ENCODE assay signal across 38 mouse cellular contexts in the genomic region with DNA sequence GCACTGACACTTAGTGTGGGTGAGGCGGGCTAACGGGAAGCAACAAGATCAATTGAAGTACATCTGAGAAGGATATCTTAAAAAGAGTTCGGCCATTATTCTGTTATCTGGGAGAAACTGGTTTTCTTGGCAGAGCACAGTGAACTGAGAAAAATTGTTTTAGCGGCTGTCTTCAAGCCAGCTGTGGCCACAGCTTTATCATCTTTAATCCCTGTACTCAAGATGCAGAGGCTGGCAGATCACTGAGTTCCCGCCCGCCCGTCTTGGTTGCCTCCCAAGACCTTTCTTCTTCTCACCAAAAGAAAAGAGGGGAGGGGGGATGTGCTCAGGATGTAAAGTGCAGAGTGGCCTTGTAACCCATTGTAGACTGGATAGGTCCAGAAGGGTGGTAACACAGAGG. TPM values are rescaled to one million over a fixed set of nuclear protein-coding genes. Genes with fewer than 3 reads are reported as not detected.
"Had no signal": no experiment of that assay in that cellular context is flagged by ENCODE, and none has a peak within 500 bp of the region (broad histone marks: within the 10 kb centered on the region; RNA-seq: fewer than 3 reads in every experiment).

No protein-coding gene starts in this region.

- H3K27ac ChIP-seq: left cerebral cortex, adult 2 months; limb, embryonic 10.5 days; limb, embryonic 12.5 days; limb, embryonic 13.5 days; limb, embryonic 15.5 days; liver, embryonic 12.5 days; liver, embryonic 13.5 days; liver, embryonic 14.5 days; liver, embryonic 15.5 days; lung, embryonic 15.5 days; macrophage; midbrain, embryonic 10.5 days; midbrain, embryonic 12.5 days; midbrain, embryonic 13.5 days; midbrain, embryonic 15.5 days had no signal

- ATAC-seq: liver, embryonic 12.5 days; liver, postnatal 0 days; lung, postnatal 0 days; midbrain, embryonic 13.5 days; midbrain, embryonic 15.5 days; midbrain, embryonic 16.5 days had no signal

- H3K9me3 ChIP-seq: limb, embryonic 10.5 days; limb, embryonic 12.5 days; limb, embryonic 13.5 days; limb, embryonic 15.5 days; liver, embryonic 12.5 days; liver, embryonic 13.5 days; liver, embryonic 15.5 days; lung, embryonic 15.5 days; megakaryocyte, embryonic 14.5 days; midbrain, embryonic 10.5 days; midbrain, embryonic 12.5 days; midbrain, embryonic 13.5 days; midbrain, embryonic 15.5 days had no signal

- DNase-seq: left cerebral cortex, postnatal 4 days; liver; liver, embryonic 13.5 days; liver, postnatal 0 days; lung, adult 18-20 months; lung, adult 2 months; lung, embryonic 14.5 days; lung, postnatal 10 days; lung, postnatal 14 days; lung, postnatal 36 days; lung, postnatal 4 days; midbrain, embryonic 14.5 days had no signal

- H3K9ac ChIP-seq: limb, embryonic 12.5 days; limb, embryonic 13.5 days; limb, embryonic 15.5 days; liver, embryonic 12.5 days; liver, embryonic 13.5 days; liver, embryonic 14.5 days; liver, embryonic 15.5 days; liver, postnatal 0 days; lung, embryonic 14.5 days; lung, embryonic 15.5 days; midbrain, embryonic 12.5 days; midbrain, embryonic 13.5 days; midbrain, embryonic 15.5 days had no signal

- H3K4me1 ChIP-seq: limb, embryonic 10.5 days; limb, embryonic 12.5 days; limb, embryonic 13.5 days; limb, embryonic 15.5 days; liver, embryonic 12.5 days; liver, embryonic 13.5 days; liver, embryonic 15.5 days; lung, embryonic 15.5 days; megakaryocyte, embryonic 14.5 days; midbrain, embryonic 10.5 days; midbrain, embryonic 12.5 days; midbrain, embryonic 13.5 days; midbrain, embryonic 15.5 days had no signal

- H3K36me3 ChIP-seq: midbrain, embryonic 15.5 days had no signal

- H3K4me3 ChIP-seq: left cerebral cortex, adult 2 months; limb, embryonic 10.5 days; limb, embryonic 12.5 days; limb, embryonic 13.5 days; limb, embryonic 15.5 days; liver, embryonic 12.5 days; liver, embryonic 13.5 days; liver, embryonic 15.5 days; lung, embryonic 15.5 days; megakaryocyte, embryonic 14.5 days; midbrain, embryonic 10.5 days; midbrain, embryonic 12.5 days; midbrain, embryonic 13.5 days; midbrain, embryonic 15.5 days; myocyte had no signal

- H3K27me3 ChIP-seq: limb, embryonic 12.5 days; limb, embryonic 13.5 days; limb, embryonic 15.5 days; liver, embryonic 12.5 days; liver, embryonic 13.5 days; liver, embryonic 15.5 days; lung, embryonic 15.5 days; megakaryocyte, embryonic 14.5 days; midbrain, embryonic 12.5 days; midbrain, embryonic 13.5 days; midbrain, embryonic 15.5 days had no signal

RNA-seq across cellular contexts. Expression of gene Hcar2, which starts 48.4 kb away (rescaled TPM):
- total RNA-seq: left cerebral cortex, adult 2 months; left cerebral cortex, postnatal 10 days; left cerebral cortex, postnatal 14 days; left cerebral cortex, postnatal 25 days; left cerebral cortex, postnatal 36 days; left cerebral cortex, postnatal 4 days; midbrain, postnatal 0 days had no signal
- polyA plus RNA-seq: limb, embryonic 10.5 days; limb, embryonic 11.5 days; liver, embryonic 11.5 days; lung, embryonic 14.5 days; midbrain, embryonic 10.5 days; midbrain, embryonic 11.5 days; midbrain, embryonic 12.5 days; midbrain, embryonic 13.5 days; midbrain, embryonic 15.5 days; midbrain, embryonic 16.5 days; midbrain, postnatal 0 days; myocyte had no signal
